Mouse (Mus musculus) heart, embryonic 13.5 days (tissue): Measurements from ENCODE around the gene Gm20509. TPM values are rescaled to one million over a fixed set of nuclear protein-coding genes. Genes with fewer than 3 reads are reported as not detected.
A peak's percentile ranks its signal among the peaks of the same experiment; 100 is the strongest.

Experiments
- ATAC-seq: fragments of 200-750 bp; cut with Nextera tagmentation; 2 replicates; pipeline ENCODE4 v1.8.0; 2017; ENCODE audit warnings: moderate TSS enrichment; ENCODE audit not compliant: insufficient number of reproducible peaks, low FRiP score, low TSS enrichment; ENCODE audit errors: extremely low read depth
- H3K27ac ChIP-seq: fragments of 300-500 bp; sonication (generic); replicated peaks from 2 replicates; pipeline ENCODE4 v1.5.1; 2015; ENCODE audit warnings: moderate library complexity, mild to moderate bottlenecking, inconsistent platforms
- H3K27me3 ChIP-seq: fragments of 300-500 bp; sonication (generic); replicated peaks from 2 replicates; pipeline ENCODE4 v1.6.1; 2015; ENCODE audit warnings: mild to moderate bottlenecking, inconsistent platforms
- H3K36me3 ChIP-seq: fragments of 300-500 bp; sonication (generic); 2 replicates; pipeline ENCODE4 v1.6.1; 2015; ENCODE audit warnings: mild to moderate bottlenecking, inconsistent platforms
- H3K4me1 ChIP-seq: fragments of 300-500 bp; sonication (generic); 2 replicates; pipeline ENCODE4 v1.6.1; 2015; ENCODE audit warnings: inconsistent platforms
- H3K4me2 ChIP-seq: fragments of 300-500 bp; sonication (generic); 2 replicates; pipeline ENCODE4 v1.6.1; 2015; ENCODE audit warnings: inconsistent platforms, mild to moderate bottlenecking, moderate library complexity
- H3K4me3 ChIP-seq: fragments of 300-500 bp; sonication (generic); 2 replicates; pipeline ENCODE4 v1.5.1; 2015; ENCODE audit warnings: moderate library complexity, mild to moderate bottlenecking, inconsistent platforms
- H3K9ac ChIP-seq: fragments of 300-500 bp; sonication (generic); 2 replicates; pipeline ENCODE4 v1.6.1; 2015; ENCODE audit warnings: inconsistent platforms, mild to moderate bottlenecking, moderate library complexity
- H3K9me3 ChIP-seq: fragments of 300-500 bp; sonication (generic); 2 replicates; pipeline ENCODE4 v1.6.1; 2016; ENCODE audit warnings: inconsistent platforms
- WGBS: fragments of 180-500 bp; shearing (Covaris S2); methylation state at CpG from one replicate; pipeline ENCODE4 v1.1.7; 2015; ENCODE audit warnings: mixed read lengths; 5-methylcytosine and 5-hydroxymethylcytosine counted together
- polyA plus RNA-seq: library from polyadenylated mRNA; unstranded; fragments of >200 nt; fragmentation: Nextera tagmentation; extraction: Ambion mirVana; gene quantifications from 2 replicates; pipeline ENCODE4 v1.2.1, GENCODE M21; 2015

Gene Gm20509
- polyA plus RNA-seq, 1 experiment from 2014 or later: not detected

DNA sequence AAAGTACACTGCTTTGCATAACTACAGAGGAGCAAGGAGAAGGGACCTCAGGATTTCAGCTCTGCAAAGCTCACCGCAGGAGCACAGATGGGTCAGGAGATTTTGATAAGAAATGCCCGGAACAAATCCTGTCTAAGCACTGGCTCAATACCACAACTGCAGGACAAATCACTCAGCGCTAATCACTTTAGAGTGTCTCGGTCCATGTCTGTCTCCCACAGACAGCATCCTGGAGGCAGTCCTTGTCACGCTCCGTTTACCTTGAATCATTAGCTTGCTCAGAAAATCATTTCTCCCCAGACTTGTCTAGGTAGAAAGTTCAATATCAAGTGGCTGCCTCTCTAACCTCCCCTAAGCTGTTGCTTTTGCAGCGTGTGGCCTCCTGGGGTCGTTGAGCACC, 27.6 kb downstream of the Gm20509 start:
- H3K9ac ChIP-seq: no peak overlapping the region
- WGBS: 71% methylated on average over 8 of the region's 8 CpGs
- H3K27ac ChIP-seq: no peak overlapping the region
- H3K4me1 ChIP-seq: no peaks in the 10 kb centered on the region
- H3K9me3 ChIP-seq: no peaks in the 10 kb centered on the region
- no peak overlapping the region for H3K4me3 ChIP-seq
- no peak overlapping the region for H3K4me2 ChIP-seq
- no peaks in the 10 kb centered on the region for H3K27me3 ChIP-seq
- ATAC-seq: no peak
- peaks cover 59% of the 10 kb centered on the region for H3K36me3 ChIP-seq

DNA sequence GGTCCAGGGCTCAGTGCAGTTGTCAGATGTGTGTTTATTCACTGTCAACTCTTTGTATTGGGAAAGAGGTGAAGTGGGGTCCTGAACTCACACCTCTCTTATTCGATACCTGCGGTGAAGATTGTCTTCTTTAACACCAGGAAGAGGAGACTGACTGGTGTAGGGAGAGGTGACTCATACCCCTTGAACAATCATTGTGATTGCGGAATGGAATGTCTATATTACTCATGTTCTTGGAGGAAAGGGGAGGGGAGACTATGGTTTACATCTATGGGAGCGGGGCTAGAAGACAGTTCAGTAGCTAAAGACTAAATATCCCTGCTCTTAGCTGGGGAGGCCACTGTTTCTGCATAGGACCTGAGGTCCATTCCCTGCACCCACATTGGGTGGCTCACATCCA, 28.3 kb downstream of the Gm20509 start:
- no peak for ATAC-seq
- H3K4me1 ChIP-seq: no peaks in the 10 kb centered on the region
- H3K27ac ChIP-seq: no peak overlapping the region
- H3K4me3 ChIP-seq: no peak overlapping the region
- H3K36me3 ChIP-seq: peaks cover 52% of the 10 kb centered on the region
- H3K27me3 ChIP-seq: no peaks in the 10 kb centered on the region
- H3K9ac ChIP-seq: no peak overlapping the region
- no peak overlapping the region for H3K4me2 ChIP-seq
- no peaks in the 10 kb centered on the region for H3K9me3 ChIP-seq
- 87% methylated on average over 4 of the region's 4 CpGs for WGBS

DNA sequence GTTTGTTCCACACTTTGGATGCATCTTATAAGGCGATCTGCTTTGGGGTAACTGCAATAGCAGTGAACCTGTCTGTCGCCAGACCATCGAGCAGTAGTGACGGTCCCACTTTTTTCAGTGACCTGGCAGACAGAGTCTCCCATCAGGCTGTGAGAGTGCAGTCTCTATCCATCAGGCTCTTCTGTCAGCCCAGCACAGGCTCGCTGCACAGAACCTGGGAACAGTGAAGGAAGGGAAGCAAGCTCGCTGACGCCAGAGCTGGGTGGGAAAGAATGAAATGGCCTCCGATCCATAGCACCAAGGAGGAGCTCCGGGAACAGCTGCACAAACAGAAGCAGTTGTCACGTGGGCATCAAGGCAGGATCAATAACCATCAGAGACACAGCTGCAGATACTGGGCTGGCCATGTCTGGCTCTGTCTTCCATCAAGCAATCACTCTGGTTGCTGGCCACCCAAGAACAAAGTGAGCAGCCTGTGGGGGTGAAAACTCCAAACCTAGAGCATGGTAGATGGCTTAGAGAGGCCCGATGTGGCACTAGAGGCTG, 35.1 kb downstream of the Gm20509 start:
- no peak overlapping the region for H3K9ac ChIP-seq
- H3K4me1 ChIP-seq: no peaks in the 10 kb centered on the region
- H3K27ac ChIP-seq: no peak overlapping the region
- no peak overlapping the region for H3K4me2 ChIP-seq
- ATAC-seq: no peak
- H3K36me3 ChIP-seq: no peaks in the 10 kb centered on the region
- no peaks in the 10 kb centered on the region for H3K27me3 ChIP-seq
- H3K4me3 ChIP-seq: no peak overlapping the region
- 0 out of 2 replicates have a peak, but pooled peaks cover 4% of the 10 kb centered on the region for H3K9me3 ChIP-seq
- WGBS: 49% methylated on average over 11 of the region's 11 CpGs

DNA sequence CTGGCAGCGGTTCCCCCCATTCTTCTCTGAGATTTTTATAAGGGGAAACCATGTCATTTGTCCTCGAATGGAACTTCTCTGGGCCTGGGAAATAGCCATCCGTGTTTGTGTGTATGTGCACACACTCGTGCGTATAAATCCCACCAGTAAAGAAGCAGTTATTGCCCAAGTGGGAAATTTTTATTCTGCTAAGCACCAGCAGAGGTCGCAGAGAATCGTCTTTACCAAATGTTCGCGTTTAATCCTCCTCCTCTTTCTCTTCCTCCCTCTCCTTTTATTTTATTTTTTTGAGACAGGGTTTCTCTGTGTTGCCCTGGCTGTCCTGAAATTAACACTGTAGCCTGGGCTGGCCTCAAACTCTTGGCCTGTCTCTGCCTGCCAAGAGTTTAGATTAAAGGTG, 52.1 kb downstream of the Gm20509 start:
- H3K4me3 ChIP-seq: no peak overlapping the region
- H3K27ac ChIP-seq: no peak overlapping the region
- no peaks in the 10 kb centered on the region for H3K27me3 ChIP-seq
- H3K4me2 ChIP-seq: no peak overlapping the region
- 43% methylated on average over 9 of the region's 9 CpGs for WGBS
- H3K9ac ChIP-seq: no peak overlapping the region
- no peaks in the 10 kb centered on the region for H3K36me3 ChIP-seq
- no peaks in the 10 kb centered on the region for H3K9me3 ChIP-seq
- no peaks in the 10 kb centered on the region for H3K4me1 ChIP-seq
- no peak for ATAC-seq

DNA sequence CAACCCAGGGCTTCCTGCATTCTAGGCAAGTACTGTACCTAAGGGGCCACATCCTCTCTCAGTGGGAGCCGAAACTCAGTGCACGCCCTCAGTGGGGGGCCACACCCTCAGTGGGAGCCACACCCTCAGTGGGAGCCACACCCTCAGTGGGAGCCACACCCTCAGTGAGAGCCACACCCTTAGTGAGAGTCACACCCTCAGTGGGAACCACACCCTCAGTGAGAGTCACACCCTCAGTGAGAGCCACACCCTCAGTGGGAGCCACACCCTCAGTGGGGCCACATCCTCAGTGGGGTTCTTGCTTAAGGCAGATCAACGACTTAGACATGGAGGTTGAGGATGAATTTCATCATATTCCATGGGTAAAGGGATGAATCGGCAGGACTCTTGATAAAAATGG, 55.7 kb downstream of the Gm20509 start:
- H3K9me3 ChIP-seq: no peaks in the 10 kb centered on the region
- no peak overlapping the region for H3K4me2 ChIP-seq
- ATAC-seq: no peak
- no peak overlapping the region for H3K9ac ChIP-seq
- H3K36me3 ChIP-seq: no peaks in the 10 kb centered on the region
- no peak overlapping the region for H3K4me3 ChIP-seq
- H3K27me3 ChIP-seq: no peaks in the 10 kb centered on the region
- WGBS: 75% methylated on average over 4 of the region's 4 CpGs
- no peak overlapping the region for H3K27ac ChIP-seq
- H3K4me1 ChIP-seq: 0 out of 2 replicates have a peak, but pooled peaks cover 4% of the 10 kb centered on the region

DNA sequence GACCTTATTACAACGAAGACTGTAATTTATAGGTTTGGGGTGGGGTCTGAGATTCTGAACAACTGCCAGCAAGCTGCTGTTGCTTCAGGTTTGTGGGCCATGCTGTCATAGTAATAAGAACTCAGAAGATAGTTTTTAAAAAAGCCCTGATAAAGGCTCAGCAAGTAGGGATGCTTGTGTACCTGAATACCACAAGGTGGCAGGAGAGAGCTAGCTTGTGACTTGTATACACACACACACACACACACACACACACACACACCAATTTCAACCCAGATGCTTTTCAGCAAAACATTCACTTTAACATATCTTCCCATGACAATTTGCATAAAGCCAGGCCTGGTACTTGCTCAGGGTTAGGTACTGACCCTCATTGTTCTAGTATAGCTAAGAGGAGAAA, 57.0 kb downstream of the Gm20509 start:
- no peaks in the 10 kb centered on the region for H3K9me3 ChIP-seq
- peaks cover 4% of the 10 kb centered on the region; the same call in 1 of the 2 replicates for H3K27me3 ChIP-seq
- H3K27ac ChIP-seq: no peak overlapping the region
- no peak overlapping the region for H3K4me2 ChIP-seq
- WGBS: 46% methylated on average over 1 of the region's 1 CpGs
- ATAC-seq: no peak
- H3K36me3 ChIP-seq: no peaks in the 10 kb centered on the region
- 0 out of 2 replicates have a peak, but pooled peaks cover 4% of the 10 kb centered on the region for H3K4me1 ChIP-seq
- H3K4me3 ChIP-seq: no peak overlapping the region
- H3K9ac ChIP-seq: no peak overlapping the region

DNA sequence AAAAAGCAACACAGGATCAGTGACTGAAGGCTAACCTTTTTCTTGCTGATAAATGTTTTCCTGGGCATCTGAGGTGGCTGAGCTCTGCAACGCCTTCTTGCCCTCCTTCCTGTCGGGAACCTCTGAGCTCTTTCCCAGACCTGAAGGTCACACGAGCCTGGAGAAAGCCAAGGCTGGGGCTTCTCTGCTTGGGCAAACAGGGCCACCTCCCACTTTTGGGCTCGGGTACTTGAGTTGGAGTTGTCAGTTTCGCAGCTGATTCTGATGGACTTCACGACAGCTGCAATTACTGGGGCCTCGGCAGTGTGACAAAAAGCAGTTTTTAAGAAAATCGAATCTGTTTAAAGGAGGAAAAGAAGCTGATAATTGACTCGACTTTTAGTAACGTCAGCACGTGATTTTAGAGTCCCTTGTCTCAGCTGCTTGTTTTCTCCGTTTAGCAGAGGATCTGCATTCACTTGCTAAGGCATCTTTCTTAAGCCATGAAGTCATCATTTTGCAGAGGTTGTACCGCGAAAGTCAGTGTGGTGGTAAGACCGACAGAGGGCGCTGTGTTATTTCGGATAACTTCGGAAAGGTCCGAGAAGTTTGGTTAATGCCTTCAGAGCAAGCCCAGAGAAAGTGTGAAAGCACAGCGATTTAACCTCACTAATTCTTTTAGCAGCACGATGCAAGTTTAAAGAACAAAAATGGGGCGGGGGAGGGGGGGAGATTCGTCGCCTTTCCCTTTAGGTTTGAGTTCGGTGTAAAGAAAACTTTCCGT, 60.5 kb downstream of the Gm20509 start:
- H3K27me3 ChIP-seq: peaks cover 5% of the 10 kb centered on the region; the same call in 1 of the 2 replicates
- no peaks in the 10 kb centered on the region for H3K36me3 ChIP-seq
- no peak overlapping the region for H3K27ac ChIP-seq
- H3K4me2 ChIP-seq: peak overlapping the region; percentile 69
- H3K4me1 ChIP-seq: 0 out of 2 replicates have a peak, but pooled peaks cover 4% of the 10 kb centered on the region
- no peaks in the 10 kb centered on the region for H3K9me3 ChIP-seq
- no peak for ATAC-seq
- WGBS: 8% methylated on average over 26 of the region's 26 CpGs
- H3K4me3 ChIP-seq: peak overlapping the region; percentile 45
- peak overlapping the region; percentile 70 for H3K9ac ChIP-seq

DNA sequence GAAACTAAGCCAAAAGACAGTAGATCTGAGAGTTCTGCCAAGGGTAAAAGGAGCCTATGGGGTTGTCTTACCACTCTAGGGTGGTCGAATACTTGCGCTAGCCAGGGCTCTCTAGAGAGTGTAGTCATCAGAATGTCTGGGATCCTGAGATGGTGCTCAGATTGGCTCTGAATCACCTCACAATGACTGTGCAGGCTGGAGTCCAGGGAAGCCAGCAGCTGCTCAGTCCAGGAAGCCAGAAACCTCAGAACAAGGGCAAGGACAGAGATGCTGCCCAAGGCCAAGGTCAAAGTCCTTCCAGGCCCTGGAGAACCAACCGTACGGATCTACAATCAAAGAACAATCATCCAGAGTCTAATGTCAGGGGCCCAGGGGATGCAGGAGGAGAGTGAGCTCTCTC, 63.4 kb downstream of the Gm20509 start:
- no peak overlapping the region for H3K4me3 ChIP-seq
- peaks cover 5% of the 10 kb centered on the region; the same call in 1 of the 2 replicates for H3K27me3 ChIP-seq
- no peaks in the 10 kb centered on the region for H3K36me3 ChIP-seq
- H3K4me2 ChIP-seq: no peak overlapping the region
- WGBS: 75% methylated on average over 4 of the region's 4 CpGs
- H3K9ac ChIP-seq: no peak overlapping the region
- ATAC-seq: no peak
- H3K9me3 ChIP-seq: no peaks in the 10 kb centered on the region
- H3K4me1 ChIP-seq: 0 out of 2 replicates have a peak, but pooled peaks cover 4% of the 10 kb centered on the region
- H3K27ac ChIP-seq: no peak overlapping the region

Other genes with a start within 250 kb of the Gm20509 start
- gene Pygo1, start 176.8 kb upstream of the Gm20509 start, polyA plus RNA-seq: 1.8 and 2.0 TPM in 2 replicates
- 0.62 and 0.88 TPM in 2 replicates for gene Dyx1c1, start 143.7 kb upstream of the Gm20509 start, polyA plus RNA-seq
- not detected in 2 replicates for gene Gm44503, start 143.6 kb upstream of the Gm20509 start, polyA plus RNA-seq
- gene Ccpg1os, start 117.1 kb upstream of the Gm20509 start, polyA plus RNA-seq: 14.3 TPM in 2 replicates
- gene Ccpg1, start 117.0 kb upstream of the Gm20509 start, polyA plus RNA-seq: 25.9 and 29.2 TPM in 2 replicates
- 5.7 and 7.1 TPM in 2 replicates for gene Pigb, start 62.1 kb upstream of the Gm20509 start, polyA plus RNA-seq
- gene Rab27a, start 57.6 kb upstream of the Gm20509 start, polyA plus RNA-seq: 3.5 and 3.6 TPM in 2 replicates
- not detected in 2 replicates for gene Khdc3, start 634 bp upstream of the Gm20509 start, polyA plus RNA-seq
- 83.9 and 87.0 TPM in 2 replicates for gene Rsl24d1, start 11.0 kb downstream of the Gm20509 start, polyA plus RNA-seq